Mouse (Mus musculus) left cerebral cortex, postnatal 36 days (tissue): ENCODE measurements around the gene Ndufa8. TPM values are rescaled to one million over a fixed set of nuclear protein-coding genes. Genes with fewer than 3 reads are reported as not detected.
A peak's percentile ranks its signal among the peaks of the same experiment; 100 is the strongest.

Source experiments
- DNase-seq, 2 experiments: peaks; one replicate each; pipeline ENCODE4 v3.0.0; 2021 to 2022; ENCODE audit warnings: low spot score in 2 of 2, mixed read lengths in 1 of 2
- intact Hi-C: fragments of 180-260 bp; cut with DNase I; formaldehyde crosslinking; loops from one replicate; pipeline ENCODE4 v1.15.1; 2025
- total RNA-seq, 2 experiments: library from RNA; stranded (reverse); gene quantifications; 2 replicates each; pipeline ENCODE4 v1.2.3; 2021

Gene Ndufa8
- total RNA-seq = 100 to 1,000 TPM; 177 to 217 TPM

DNA sequence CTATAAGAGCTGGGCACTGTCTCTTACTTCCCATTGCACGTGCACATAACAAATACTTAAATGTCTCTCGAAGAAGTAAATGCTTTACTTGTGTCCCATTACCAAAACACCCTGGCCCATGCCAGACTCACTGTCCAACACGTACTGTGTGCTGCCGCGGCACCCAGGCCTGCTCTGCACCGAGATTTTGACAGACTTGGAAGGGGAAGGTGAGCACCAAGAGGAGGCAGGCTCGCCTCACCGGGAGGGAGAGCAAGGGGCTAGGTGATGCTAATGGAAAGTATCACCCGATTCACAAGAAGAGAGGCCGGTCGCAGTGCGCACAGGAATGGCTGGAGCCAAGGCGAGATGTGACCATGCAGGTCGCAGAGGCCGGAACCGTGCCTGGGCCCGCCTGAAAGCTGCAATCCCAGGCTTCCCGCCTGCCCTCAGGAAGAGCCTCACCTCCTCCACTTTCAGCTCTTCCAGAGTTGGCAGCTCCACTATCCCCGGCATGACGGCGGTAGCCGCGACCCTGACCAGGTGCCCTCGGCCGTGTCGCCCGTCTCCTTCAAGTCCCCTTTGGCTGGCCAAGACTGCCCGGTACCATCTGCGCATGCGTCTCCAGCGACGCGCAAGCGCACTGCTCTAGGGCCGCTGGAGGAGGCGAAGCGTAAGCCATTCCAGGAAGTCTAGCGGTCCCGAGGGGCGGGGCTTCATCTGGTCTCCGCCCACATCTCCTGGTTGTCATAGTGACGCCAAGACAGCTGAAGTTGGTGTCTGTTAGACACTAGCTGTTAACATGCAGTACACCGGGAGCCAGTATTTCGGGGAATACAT lies at the start of gene Ndufa8, which contains the start of gene Morn5:
Ndufa8 (minus strand) TSS at position 659 of the 819 bp plus-strand sequence.
Morn5 (plus strand) TSS at position 711 of the 819 bp plus-strand sequence.
- DNase-seq = peak; percentile 98
- intact Hi-C loops = loop anchor here (1.0 kb wide), 1 partner anchor 87 kb away; the partner anchor contains the start of genes Mrrf and Rbm18

DNA sequence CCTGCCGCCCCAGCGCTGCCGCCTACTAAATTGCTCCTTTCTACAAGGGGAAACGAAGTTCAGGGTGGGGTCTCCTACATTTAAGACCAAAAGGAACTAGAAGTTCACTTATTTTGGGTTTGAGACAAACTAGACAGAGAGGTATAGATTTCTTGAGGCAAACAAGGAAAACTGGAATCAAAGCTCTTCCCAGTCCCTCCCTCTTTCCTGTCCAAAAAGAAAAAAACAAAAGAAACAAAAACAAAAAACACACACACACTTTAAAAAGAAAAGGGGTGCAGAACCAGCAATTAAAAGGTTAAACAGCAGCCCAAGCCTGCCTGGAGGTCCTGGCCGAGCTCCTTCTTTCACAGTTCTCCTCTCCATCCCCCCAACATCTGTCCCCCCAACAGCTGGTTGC lies 48.8 kb upstream of the Ndufa8 start:
- intact Hi-C loops = no loop called here
- no peak for DNase-seq

DNA sequence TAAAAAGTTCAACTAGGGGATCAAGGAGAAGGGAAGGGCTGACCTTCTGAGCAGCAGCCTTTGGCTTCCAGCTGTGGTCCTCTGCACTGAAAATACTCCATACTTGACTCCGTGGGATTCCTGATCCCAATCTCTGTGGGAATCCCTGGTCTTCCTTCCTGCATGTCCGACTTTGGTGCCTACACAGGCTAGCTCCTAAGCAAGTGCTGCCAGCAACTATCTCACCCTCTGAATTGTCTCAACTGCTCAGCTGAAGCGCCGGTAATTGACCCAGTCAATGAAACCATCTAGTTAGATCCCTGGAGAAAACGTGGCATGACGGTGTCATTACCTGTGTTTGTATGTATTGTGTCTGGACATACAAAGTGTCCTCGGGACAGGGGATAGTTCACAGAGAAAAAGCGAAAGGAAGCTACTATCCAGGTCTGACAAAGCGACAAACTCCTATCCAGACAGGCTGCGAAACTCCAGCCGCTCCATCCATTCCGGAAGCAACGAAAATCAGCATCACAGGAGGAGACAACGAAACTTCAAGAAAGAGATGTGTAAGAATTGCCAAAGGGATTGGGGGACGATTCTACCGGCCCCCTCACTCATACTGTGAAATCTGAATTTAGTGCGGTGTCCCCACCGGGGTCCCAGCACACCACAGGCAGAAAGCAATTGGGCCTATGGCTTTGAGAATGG lies 48.1 kb upstream of the Ndufa8 start:
- DNase-seq = no peak
- intact Hi-C loops = no loop called here

DNA sequence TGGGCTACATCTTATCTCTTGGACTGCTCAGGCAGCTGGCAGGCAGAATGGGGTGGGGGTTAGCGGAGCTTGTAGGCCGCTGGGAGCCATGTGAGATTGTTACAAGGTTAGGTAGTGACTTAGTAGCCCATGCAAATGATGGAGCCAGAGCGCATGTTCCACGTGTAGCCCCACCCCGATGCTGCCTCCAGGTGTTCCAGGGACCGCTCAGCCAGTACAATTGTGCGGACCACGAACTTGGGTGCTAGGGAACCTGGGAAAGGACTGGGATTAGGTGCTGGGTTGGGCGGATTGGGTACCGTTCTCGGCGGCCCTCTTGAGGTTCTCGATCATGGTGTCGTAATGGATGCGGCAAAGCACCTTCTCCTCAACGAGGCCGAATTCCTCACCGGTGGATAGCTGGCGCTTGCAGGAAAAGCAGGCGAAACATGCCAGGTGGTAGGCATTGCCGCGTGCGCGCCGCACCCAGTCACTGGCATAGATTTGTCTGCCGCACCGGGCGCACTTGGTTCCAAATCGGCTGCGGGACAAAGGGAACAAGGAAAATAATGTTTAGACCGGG lies 44.8 kb upstream of the Ndufa8 start:
- intact Hi-C loops = no loop called here
- no peak for DNase-seq

DNA sequence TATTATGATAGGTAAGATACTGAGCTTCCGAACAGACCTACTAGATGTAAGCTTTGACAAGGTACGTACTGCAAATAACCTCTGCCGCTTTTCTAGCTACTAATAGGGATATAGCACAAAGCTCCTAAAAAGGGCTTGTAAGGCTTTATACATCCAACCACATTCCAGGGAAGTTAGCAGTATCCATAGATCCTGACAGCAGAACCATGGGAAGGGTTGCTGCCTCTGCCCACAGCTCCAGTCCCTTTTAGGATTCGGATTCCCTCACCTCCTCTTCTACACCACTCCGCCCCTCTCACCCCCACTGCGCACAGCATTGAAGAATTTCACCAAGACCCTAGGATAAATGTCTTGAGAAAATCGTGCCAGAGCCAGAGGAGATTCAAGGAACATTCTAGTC lies 44.1 kb upstream of the Ndufa8 start:
- intact Hi-C loops = no loop called here
- no peak for DNase-seq

DNA sequence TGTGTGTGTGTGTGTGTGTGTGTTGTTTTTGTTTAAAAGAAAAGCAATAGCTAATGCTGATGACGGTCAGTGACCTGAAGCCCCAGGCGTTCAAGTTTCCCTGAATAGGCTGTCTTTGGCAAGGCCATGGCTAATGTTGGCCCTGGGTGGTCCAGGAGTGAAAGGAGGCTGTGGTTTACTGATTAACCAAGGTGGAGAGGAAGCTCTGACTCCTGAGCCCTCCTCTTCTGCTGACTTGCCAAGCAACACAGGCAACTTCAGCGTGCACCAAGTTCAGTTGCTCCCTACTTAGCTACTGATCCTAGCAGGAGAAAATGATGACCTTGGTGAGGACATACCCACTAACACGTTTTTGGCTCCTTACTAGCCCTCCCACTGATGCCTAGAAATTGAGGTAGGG lies 43.5 kb upstream of the Ndufa8 start:
- intact Hi-C loops = no loop called here

GRCm38 (mm10) chr2:36090853-36091741 lies 41.9 kb upstream of the Ndufa8 start:
- no peak for DNase-seq
- intact Hi-C loops = no loop called here

More for the DNA sequence above, 43.5 kb upstream of the Ndufa8 start:
- DNase-seq = no peak

GRCm38 (mm10) chr2:36089190-36089589 lies 40.0 kb upstream of the Ndufa8 start:
- no peak for DNase-seq
- intact Hi-C loops = no loop called here

DNA sequence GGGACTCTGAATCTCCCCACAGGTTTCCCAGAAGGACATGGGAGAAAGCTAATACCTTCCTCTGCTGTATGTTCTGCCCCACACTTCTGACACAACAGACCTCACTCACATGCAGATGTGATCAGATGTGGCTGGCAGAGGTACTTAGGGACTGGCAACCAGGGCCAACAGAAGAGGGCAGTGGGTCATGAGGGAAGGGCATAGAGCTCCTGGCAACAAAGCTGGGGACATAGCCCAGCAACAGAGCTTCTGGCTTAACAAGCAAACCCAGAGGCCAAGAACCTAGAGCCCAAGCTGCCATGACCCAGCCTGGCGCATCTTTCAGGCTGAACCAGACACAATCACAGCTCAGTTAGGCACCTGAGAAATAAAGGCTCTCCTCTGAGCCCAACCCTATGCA lies 35.8 kb upstream of the Ndufa8 start:
- intact Hi-C loops = no loop called here

DNA sequence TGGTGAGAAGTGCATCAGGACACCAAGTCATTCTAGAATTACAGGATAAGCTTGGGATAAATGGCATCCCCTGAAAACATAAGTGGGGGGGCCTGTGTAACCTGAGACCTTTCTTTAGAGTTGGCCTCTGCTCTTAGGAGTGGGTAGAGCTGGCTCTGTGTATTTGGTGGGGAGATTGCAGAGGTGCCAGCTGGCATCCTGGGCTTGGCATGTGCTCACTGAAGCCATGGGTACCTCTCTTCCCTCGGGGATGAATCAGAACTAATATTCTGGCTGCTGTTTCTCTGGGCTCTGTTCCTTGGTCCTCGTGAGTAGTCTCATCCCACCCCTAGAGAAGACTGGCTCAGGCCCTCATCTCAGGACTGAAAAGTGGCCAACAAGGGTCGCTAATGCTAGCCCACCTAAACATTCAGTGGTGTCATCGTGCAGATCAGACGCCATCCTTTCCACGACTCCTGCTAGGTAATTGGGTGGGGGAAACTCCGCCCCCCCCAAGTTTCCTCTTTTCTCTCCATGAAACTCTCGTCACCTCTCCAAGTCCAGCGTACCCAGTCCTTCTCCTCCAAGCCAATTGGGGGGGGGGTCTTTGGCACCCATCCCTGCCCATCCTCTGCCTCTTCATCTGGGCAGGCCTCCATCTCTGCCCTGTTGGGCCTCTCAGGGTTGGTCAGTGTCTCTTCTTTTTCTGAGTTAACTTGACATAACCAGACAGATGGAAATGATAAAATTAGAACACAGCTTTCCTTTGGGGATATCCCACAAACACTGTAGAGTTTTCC lies 33.8 kb upstream of the Ndufa8 start:
- no peak for DNase-seq
- intact Hi-C loops = no loop called here

More for the DNA sequence above, 35.8 kb upstream of the Ndufa8 start:
- no peak for DNase-seq

GRCm38 (mm10) chr2:36081446-36081845 lies 32.2 kb upstream of the Ndufa8 start:
- DNase-seq = no peak
- intact Hi-C loops = no loop called here

- no peak for DNase-seq
- intact Hi-C loops = no loop called here
Measured at GRCm38 (mm10) chr2:36077160-36077761, 28.1 kb upstream of the Ndufa8 start.

GRCm38 (mm10) chr2:36075210-36075609 lies 26.0 kb upstream of the Ndufa8 start:
- DNase-seq = no peak
- intact Hi-C loops = no loop called here

DNA sequence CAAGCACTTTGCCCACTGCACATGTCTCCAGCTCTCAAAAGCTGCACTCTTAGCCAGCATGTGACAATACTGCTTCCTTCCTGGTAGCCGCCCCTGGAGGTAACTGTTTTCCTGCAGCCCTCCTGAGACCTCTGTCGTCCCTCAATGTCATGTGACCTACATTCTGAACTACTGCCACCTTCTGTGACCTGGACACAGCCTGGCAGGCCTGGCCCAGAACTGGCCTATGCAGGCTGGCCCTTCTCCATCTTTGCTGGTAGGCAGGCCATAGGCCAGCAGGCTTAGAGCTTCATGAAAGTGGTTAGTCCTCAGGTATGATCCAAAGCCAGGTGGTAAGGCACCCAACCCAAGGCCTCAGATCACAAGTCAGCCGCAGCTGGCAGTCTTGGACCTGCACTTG lies 24.6 kb upstream of the Ndufa8 start:
- no peak for DNase-seq
- intact Hi-C loops = no loop called here

DNA sequence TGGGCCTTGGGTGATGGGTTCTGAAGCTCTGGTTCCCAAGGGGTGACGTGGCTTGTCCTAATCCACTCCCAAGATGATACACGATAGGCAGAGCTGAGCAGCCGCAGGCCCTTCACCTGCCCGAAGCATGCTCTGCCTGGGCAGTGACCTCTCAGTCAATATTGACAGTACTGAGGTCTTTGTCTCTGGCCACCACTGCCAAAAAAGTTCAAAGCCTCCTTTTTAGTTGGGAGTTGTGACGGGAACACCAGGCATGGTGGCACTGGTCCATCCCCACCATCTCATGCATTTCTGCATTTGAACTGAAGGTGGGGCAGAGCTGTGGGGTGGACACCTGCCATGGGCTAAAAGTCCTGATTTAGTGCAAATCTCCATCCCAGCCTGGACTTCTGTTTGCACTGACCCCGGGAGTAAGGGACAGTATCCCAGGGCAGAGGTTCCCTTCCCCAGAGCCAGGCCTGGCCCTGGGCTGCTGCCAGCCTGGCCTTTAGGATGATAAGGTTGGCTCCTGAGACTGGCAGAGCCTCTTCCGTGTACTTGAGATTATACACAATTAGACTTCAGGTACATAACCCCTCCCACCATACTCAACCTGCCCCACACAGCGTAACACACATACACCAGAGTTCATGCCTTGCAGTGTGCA lies 22.6 kb upstream of the Ndufa8 start:
- no peak for DNase-seq
- intact Hi-C loops = no loop called here

DNA sequence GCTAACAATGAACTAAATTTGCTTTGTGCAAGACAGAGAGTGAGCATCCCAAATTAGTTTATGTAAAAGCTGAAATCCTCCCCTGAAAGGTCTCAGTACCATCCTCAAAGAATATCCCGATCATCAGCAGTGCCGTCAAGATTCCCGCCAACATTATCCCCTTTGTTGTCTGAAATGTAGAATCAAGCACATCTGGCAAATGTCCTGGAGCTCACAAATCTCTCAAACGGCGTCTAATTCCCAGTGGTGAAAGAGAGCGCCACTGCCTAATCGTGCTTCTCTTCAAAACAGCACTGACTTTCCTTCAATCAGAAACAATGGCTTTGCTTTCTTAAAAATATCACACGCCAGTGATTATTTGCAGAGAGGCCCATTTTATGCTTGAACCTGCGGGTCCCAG lies 17.9 kb upstream of the Ndufa8 start:
- intact Hi-C loops = no loop called here
- no peak for DNase-seq

- intact Hi-C loops = no loop called here
- no peak for DNase-seq
Measured at GRCm38 (mm10) chr2:36061409-36061808, 12.2 kb upstream of the Ndufa8 start.

- DNase-seq = no peak
- intact Hi-C loops = no loop called here
Measured at GRCm38 (mm10) chr2:36056248-36056647, 7.0 kb upstream of the Ndufa8 start.
